Mouse (Mus musculus): ENCODE results near the gene Palmd. TPM values are rescaled to one million over a fixed set of nuclear protein-coding genes. Genes with fewer than 3 reads are reported as not detected.

Gene Palmd
- total RNA-seq, 1 experiment from 2014 or later, result not detected

DNA sequence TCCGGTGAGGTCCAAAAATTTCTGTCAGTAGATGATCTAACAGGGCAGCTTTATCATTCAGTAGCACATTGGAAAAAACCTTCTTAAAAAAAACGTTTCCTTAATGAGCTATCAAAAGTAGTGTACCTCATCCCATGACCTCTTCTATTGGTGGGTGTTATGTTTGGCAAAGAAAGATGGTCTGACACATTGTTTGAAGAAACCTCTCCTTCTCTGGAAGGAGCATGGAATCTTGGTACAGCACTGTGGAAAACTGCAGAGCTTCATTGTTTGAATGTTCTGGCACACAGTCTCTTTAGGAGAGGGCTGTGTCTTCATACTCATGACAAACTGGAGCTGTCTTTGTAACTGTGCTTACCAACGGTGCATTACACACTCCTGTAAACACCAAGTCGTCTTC is 5.6 kb downstream of the Palmd start:
- no peak for ATAC-seq (replicated peaks; ENCODE audit: insufficient number of reproducible peaks, low FRiP score, low TSS enrichment, poor library complexity, severe bottlenecking)

DNA sequence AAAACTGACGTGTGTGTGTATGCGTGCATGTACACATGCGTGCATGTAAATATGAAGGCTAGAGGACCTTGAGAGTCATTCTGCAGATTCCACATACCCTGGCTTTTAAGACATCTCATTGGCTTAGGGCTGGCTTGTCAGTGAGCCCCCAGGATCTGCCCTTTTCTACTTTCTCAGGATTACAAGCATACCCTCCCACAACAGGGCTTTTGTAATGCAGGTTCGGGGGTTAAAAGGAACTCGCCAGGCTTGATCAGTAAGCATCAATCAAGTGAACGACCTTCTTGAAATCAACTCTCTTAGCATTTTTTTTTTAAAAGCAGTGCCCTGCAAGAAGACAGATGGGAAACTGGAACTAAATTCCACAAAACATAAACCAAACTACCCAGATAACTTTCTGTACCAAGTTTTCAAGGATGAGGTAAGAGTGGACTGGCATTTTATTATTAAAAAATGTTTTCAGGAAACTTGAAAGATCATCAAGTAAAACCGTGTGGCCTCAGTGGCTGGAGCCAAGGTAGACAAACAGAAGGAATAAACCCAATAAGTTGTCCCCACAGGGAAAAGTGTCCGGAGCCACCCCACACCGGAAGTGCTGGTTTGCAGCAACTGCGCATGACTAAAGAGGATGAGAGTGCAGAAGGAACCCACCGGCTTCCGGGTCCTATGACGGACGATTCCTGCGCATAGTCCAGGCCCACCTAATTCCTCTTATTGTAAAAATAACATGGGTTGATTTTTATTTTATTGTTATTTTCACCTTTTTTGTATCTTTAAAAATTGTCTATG is 7.2 kb downstream of the Palmd start:
- ATAC-seq (replicated peaks; ENCODE audit: insufficient number of reproducible peaks, low FRiP score, low TSS enrichment, poor library complexity, severe bottlenecking), result no peak

DNA sequence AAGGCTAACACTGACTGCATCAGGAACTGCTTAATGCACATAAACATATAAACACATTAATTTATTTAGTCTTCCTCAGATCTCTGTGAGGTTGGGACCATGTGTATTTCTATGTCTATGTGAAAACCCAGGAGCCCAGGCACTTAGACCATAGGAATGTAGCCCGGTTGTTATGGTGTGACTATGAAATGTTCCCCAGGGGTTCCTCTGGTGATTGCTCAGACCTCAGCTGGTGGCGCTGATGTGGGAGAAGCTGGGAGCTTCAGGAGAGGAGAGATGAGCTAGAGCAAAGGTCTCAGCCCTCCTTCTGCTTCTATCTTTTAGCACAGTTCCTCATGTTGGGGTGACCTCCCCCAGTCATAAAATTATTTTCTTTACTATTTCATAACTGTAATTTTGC is 8.4 kb downstream of the Palmd start:
- no peak for ATAC-seq (replicated peaks; ENCODE audit: insufficient number of reproducible peaks, low FRiP score, low TSS enrichment, poor library complexity, severe bottlenecking)

DNA sequence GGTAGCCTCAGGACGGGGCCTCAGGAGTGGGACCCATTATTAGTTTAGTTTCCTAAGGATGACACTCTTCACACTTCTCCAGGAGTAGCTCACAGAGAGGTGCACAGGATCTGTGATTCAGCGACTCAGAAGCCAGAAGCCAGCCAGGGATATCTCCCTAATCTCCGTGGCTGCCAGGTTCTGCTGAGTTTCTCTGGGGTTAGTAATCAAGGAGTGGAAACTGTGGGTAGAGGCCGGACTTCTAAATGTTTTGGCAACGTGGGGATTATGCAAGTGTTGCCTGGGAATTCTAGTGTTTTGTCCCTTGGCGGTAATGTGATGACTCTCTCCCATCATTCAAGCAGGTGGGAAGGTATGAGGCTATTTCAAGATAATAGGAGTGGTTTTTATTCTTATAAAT is 13.7 kb downstream of the Palmd start:
- no peak for ATAC-seq (replicated peaks; ENCODE audit: insufficient number of reproducible peaks, low FRiP score, low TSS enrichment, poor library complexity, severe bottlenecking)

DNA sequence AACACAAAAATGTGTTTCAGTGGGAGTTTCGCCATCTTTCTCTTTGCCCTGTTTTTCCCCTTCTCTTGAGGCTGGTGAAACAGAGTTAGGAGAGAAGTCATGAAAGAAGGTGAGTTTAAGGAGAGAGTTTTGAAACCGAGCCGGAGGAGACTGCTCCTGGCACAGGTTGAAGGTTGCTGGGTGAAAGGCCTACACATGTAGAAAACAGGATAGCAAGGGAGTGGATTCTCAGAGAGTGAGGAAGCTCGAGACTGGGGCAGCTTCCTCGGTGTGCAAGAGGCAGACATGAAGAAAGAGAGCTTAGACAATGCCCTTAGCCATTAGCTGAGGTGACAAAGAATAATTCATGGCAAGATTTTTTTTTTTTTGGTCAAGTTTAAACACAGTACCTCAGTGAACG is 15.4 kb downstream of the Palmd start:
- ATAC-seq (replicated peaks; ENCODE audit: insufficient number of reproducible peaks, low FRiP score, low TSS enrichment, poor library complexity, severe bottlenecking), result no peak

DNA sequence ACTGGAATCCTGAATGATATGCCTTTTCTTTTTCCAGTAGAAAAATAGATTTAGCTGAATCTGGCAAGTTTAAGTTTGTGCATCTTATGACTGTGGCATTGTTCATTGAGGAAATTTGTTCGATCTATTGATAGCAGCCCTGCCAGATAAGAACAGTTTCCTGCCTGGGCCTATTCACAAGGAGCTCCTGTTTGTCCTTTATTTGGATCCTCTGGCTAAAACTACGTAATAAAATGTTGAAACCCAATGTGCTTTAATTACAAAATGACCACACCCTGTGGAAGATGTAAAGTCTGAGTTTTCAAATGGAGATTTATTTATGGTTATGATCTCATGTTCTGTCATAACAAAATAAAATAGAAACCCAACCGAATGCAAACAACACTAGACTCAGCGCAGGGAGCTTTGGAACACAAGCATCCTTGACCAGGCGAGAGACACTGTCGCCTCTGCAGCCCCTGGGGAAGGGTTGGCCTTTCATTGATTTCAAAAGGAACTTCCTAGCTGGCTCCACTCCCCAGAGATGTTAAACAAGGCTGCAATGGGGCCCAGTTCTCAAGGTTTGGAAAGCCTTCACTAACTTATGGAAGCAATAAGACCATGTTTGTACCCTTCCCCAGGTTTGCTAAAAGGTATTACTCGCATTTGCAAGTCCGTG is 16.4 kb downstream of the Palmd start:
- ATAC-seq (replicated peaks; ENCODE audit: insufficient number of reproducible peaks, low FRiP score, low TSS enrichment, poor library complexity, severe bottlenecking), result no peak

DNA sequence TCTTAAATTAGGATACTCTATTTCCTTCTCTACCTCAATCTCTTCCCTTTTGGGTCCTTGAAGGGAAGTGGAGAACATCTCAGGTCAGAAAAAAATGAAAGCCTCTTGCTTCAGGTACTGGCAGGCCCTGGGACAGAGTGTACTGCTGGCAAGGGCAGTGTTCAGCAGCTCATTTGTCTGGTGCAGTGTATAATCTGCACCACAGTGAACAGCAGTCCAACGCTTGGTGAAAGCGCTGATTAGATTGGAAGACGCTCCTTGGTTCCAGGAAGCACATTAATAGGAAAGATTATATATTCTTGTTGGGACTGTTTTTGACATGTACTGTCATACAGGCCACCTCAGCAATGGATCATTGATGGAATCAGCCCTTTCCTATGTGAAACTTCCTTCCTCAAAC is 17.3 kb downstream of the Palmd start:
- no peak for ATAC-seq (replicated peaks; ENCODE audit: insufficient number of reproducible peaks, low FRiP score, low TSS enrichment, poor library complexity, severe bottlenecking)

DNA sequence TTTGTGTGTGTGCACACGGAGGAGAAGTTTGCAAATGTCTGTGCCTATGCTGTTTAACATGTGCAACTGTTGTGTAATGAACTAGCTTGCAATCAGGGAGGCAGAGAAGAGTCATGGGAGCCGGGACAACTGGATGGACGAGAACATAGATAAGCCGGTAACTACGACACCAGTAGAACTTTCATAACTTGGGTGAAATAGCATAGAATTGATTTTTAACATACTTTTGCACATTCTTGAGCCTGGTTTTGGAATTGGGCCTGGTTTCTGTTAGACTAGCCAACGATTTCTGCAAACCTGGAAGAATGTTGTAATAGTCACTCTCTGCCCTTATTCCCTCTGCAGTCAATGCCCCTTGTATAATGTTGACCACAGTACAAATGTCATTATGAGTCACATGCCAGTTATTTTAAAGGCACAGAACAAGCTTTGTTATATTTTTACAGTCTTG is 18.1 kb downstream of the Palmd start:
- ATAC-seq (replicated peaks; ENCODE audit: insufficient number of reproducible peaks, low FRiP score, low TSS enrichment, poor library complexity, severe bottlenecking), result no peak

DNA sequence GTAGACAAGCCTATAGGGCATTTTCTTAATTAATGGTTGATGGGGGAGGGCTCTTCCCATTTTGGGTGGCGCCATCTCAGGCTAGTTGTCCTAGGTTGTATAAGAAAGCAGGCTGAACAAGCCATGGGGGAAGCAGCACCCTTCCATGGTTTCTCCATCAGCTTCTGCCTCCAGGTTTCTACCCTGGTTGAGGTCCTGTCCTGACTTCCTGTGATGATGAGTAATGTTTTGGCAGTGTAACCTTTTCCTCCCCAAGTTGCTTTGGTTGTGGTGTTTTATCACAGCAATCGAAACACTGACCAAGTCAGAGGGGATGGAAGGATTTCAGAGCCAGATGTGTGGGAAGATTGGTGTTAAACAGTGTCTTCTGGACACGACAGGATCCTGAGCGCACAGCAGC is 22.3 kb downstream of the Palmd start:
- ATAC-seq (replicated peaks; ENCODE audit: insufficient number of reproducible peaks, low FRiP score, low TSS enrichment, poor library complexity, severe bottlenecking), result no peak

DNA sequence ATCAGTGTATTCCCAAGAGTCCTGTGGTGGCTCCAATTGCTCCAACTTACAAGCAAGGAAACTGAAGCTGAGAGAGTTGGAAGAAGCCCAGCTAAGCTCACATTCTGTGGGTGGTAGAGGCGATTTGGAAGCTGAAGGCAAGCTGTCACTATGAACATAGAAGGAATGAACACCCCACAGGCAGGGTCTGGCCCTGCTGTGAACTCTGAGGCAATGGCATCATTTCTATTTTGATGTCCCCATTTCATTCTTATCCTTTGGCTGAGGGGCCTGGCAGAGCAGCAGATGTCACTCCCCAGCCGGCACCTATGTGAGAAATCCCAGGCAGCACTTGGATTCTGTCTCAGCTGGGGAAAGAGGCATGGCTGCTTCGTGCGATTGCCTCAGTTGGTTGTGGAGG is 25.4 kb downstream of the Palmd start:
- no peak for ATAC-seq (replicated peaks; ENCODE audit: insufficient number of reproducible peaks, low FRiP score, low TSS enrichment, poor library complexity, severe bottlenecking)

DNA sequence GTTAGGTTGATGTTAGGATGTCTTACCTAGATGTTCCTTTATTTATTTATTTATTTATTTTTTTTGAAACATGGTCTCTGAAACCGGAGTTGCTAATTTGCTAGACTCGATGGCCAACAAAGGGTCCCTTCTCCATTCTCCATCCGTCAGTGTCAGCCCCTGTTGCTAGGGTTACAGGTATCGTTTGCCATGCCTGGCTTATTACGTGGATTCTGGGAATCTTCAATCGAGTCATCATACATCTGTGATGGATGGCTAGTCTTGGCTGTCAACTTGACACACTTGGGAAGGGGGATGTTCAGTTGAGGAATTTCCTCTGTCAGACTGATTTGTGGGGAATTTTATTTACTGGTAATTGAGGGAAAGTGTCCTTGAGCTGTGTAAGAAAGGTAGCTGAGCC is 26.0 kb downstream of the Palmd start:
- no peak for ATAC-seq (replicated peaks; ENCODE audit: insufficient number of reproducible peaks, low FRiP score, low TSS enrichment, poor library complexity, severe bottlenecking)

DNA sequence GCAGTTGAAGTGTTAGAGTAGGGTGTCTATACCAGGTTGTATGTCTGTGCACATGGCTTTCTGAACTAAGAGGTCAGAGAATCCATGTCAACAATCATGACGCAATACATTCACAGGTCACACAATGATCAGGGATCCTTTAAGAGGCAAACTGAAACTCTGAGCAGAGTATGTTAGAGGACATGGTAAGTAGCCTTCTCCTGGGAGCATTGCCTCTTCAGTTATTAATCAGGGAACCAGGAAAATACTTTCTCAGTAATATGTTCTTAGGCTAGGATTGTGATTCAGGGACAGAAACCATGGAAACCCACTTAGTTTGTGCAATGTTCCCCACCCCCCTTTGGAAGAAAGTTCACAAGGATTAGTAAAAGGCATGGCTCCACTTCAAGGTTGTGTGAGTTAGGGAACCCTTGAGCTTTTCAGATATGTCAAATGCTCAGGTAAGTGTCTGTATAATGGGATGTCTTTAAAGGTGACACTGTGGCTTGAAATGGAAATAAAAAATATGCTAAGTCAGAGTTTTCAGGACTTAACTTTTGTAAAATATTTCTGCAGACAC is 27.1 kb downstream of the Palmd start:
- no peak for ATAC-seq (replicated peaks; ENCODE audit: insufficient number of reproducible peaks, low FRiP score, low TSS enrichment, poor library complexity, severe bottlenecking)

DNA sequence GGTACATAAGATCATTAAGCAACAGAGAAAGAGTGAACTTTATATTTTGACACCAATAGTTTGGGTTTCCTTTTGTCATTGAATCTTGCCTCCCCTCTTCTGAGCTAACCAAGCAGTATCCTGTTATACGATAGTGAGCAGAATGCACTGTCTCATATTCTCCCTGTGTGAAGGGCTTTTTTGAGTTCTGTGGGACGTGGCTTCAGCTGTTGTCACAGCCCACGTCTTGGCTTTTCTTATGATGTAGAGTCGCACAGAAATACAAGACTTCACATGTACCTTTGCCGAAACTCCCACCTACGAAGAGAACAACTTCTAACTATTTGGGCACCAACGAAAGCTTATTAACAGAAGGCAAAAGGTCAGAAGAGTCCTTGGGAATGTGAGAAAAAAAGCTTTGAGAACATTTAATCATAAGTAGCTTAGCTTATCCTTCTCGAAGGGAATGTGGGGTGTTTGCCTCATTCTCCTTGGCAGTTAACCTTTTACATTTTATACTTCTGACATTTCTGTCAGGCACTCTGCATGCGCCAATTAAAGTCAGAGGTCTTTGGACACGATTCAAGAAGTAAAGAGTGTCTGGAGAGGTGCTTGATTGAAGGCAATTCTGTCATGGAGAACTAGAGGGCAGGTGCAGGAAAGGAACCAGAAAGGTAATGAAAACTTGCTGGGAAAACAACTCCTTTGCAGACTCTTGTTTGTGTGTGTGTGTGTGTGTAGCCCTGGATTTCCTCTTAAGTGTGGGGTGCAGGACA is 27.8 kb downstream of the Palmd start:
- no peak for ATAC-seq (replicated peaks; ENCODE audit: insufficient number of reproducible peaks, low FRiP score, low TSS enrichment, poor library complexity, severe bottlenecking)

DNA sequence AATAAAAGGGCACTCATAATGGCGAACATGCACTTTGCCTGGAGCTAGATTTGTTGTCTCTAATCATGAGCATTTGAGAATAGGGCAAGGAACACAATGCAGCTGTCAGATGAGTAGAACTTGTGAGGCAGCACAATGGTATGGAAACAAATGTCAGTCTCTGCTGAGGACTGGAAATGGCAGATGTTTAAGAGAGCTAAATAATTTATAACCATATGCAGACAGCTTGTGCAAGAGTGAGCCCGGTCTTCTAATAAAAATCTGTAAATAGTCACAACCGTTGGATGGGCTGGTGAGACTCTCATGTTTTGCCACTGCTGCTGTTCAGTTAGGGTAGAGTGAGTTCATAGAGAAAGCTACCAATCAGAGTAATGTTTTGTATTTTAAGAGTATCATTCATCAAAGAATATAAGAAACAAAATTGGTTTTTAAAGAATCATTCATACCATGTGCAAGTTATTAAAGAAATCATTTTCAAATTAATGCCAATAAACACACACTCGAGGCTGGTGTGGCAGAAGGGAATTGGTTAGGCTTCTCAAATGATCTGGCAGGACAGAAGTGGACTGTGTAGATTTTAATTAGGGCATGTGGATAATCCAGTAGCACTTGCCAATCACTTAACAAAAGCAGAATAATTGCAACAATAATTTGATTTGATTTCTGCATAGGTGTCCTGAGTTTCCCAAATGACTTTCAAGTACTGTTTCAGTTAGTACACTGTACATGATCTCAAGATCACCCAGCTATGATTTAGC is 31.7 kb downstream of the Palmd start:
- no peak for ATAC-seq (replicated peaks; ENCODE audit: insufficient number of reproducible peaks, low FRiP score, low TSS enrichment, poor library complexity, severe bottlenecking)

DNA sequence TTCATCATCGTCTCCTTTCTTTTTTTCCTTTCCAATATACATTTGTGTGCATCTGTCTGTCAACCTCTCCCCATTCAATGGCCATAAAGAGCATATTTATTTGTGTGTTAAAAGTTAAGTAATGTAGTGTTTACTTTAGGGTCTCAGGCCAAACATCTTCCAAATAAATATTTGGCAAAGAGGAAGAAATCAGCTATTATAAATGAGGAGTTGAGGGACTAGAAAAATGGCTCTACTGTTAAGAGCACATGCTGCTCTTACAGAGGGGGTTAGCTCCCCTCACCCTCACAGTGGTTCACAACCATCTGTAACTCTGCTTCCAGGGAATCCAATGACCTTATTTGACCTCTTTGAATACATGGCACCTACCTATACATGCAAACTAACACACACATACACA is 35.6 kb downstream of the Palmd start:
- no peak for ATAC-seq (replicated peaks; ENCODE audit: insufficient number of reproducible peaks, low FRiP score, low TSS enrichment, poor library complexity, severe bottlenecking)

DNA sequence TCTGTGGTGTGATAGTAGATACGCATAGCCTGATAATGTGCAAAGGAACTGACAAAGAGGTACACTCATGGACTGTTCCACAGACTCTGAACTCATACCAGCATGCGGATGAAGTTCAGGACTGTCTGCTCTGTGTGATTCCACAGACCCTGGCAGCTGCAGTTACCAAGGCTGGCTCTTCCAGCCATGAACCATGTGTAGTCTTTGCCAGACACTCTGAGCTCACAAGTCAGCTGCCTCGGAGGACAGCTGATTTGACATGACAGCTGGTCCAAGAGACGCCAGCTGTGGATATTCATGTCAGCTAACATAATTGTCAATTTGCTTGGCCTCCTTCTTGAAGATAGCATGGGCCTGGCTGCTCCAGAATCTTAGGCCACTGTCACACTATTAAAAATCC is 39.8 kb downstream of the Palmd start:
- ATAC-seq (replicated peaks; ENCODE audit: insufficient number of reproducible peaks, low FRiP score, low TSS enrichment, poor library complexity, severe bottlenecking), result no peak

DNA sequence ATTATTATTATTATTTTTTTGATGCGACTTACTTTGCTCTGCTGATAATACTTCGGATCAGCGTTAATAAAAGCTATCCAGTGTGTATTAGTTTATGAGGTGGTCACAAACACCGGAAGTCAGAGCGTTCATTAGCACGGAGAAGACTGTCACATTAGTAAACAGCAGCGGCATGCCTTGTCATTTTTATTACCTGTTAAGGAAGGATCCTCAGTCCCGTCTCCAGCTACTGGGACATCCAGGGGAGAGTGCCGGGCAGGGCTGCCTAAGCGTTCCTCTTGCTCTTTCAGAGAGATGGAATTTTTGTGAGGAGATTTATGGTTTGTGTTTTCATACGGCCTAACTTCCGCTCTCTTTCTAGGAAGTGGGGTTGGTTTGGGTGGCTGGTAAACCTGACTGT is 45.7 kb downstream of the Palmd start:
- no peak for ATAC-seq (replicated peaks; ENCODE audit: insufficient number of reproducible peaks, low FRiP score, low TSS enrichment, poor library complexity, severe bottlenecking)

DNA sequence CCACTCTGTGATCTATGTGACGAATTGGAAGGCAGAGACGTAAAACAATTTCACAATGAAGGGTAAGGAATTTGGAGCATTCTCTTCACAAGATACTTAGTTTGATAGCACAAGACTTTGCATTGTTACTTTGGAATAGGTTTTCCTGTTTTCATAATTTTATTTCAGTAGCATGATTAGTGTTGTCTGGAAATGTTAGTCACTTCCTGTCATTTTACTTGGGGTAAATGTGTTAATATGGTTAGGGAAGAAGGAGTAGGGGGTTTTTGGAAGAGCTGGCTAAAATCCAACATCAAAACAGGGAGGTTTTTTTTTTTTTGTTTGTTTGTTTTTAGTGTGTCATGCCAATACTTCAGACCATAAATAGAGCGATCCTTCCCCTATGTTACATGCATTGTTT is 47.3 kb downstream of the Palmd start:
- ATAC-seq (replicated peaks; ENCODE audit: insufficient number of reproducible peaks, low FRiP score, low TSS enrichment, poor library complexity, severe bottlenecking), result no peak

DNA sequence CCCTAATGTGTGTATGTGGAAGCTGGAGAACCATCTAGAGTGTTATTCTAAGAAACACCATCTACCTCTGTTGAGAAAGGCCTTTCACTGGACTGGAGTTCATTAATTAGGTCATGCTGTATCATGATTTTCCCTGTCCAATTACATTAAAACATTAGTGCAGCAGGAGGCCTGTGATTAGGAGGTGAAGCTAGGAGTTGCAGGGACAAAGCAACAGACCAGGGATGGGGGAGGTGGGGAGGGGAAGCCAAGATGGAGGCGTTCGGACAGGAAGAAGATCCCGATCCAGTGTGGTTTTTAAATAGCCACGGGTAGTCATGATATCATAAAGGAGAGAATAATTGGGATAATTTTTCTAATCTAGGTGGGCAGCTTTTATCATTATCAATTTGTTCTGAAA is 51.8 kb downstream of the Palmd start:
- ATAC-seq (replicated peaks; ENCODE audit: insufficient number of reproducible peaks, low FRiP score, low TSS enrichment, poor library complexity, severe bottlenecking), result no peak

All from monocyte, adult 5-6 weeks (primary cell).